Comparison of ENCODE assay signal across 9 mouse cellular contexts in genomic region chr17:35549437-35550142, GRCm38 (mm10). TPM values are rescaled to one million over a fixed set of nuclear protein-coding genes. Genes with fewer than 3 reads are reported as not detected.
DNase-seq lines count a peak whose midpoint lies in the region; ATAC-seq and TF ChIP-seq lines count a peak whose summit lies in the region.
"Had no signal": no experiment of that assay in that cellular context is flagged by ENCODE, and none has a peak within 500 bp of the region (broad histone marks: within the 10 kb centered on the region; RNA-seq: fewer than 3 reads in every experiment).

No protein-coding gene starts in this region.

- no peak for TF ChIP-seq CTCF in Patski (IDR thresholded peaks at IDR 0.05)
- no peak for TF ChIP-seq CTCF in gastrocnemius, adult 2 months (IDR thresholded peaks at IDR 0.05)

- peak overlapping the region; percentile 80 for H3K27ac ChIP-seq in gastrocnemius, adult 2 months
- peak overlapping the region; percentile 87 for H3K27ac ChIP-seq in intestine, embryonic 15.5 days

- intact Hi-C loops in gastrocnemius, adult 2 months (cut with DNase I) = no loop called here

- 0 out of 2 replicates have a peak overlapping the region, but pooled peaks have one; percentile 17 for H3K9ac ChIP-seq in intestine, embryonic 15.5 days

- CTCF ChIA-PET in Patski (lab: Charles Lee) = interaction anchor here (0.8 to 2.0 kb wide), 5 partner anchors 9 to 85 kb away, joined by 3 to 6 read pairs (median 4); no protein-coding TSS in a partner anchor

- H3K36me3 ChIP-seq in intestine, embryonic 15.5 days = no peaks in the 10 kb centered on the region

- H3K27me3 ChIP-seq in Patski = no peaks in the 10 kb centered on the region
- H3K27me3 ChIP-seq in intestine, embryonic 15.5 days (replicated peaks) = no peaks in the 10 kb centered on the region

- in situ Hi-C loops in Patski (cut with MboI; ENCODE audit: low pct_unique_long_range_greater_than_20kb) = no loop called here

- no peaks in the 10 kb centered on the region for H3K9me3 ChIP-seq in intestine, embryonic 15.5 days

- 33% methylated on average over 15 of the region's 15 CpGs for WGBS in intestine, embryonic 15.5 days

- peak; percentile 82 for ATAC-seq in Patski
- ATAC-seq in intestine, embryonic 15.5 days = peak; percentile 76

- peak overlapping the region; percentile 31 for H3K4me2 ChIP-seq in intestine, embryonic 15.5 days (replicated peaks)

- peaks cover 2% of the 10 kb centered on the region; the same call in 1 of the 2 replicates for H3K4me1 ChIP-seq in intestine, embryonic 15.5 days (replicated peaks)

- peak; percentile 83 for DNase-seq in Patski (ENCODE audit: low read depth, low spot score)
- DNase-seq in cerebellum, adult 11 months = peak; percentile 77
- peak; percentile 83 for DNase-seq in gastrocnemius, adult 2 months
- DNase-seq in left cerebral cortex, adult 9 months (ENCODE audit: low spot score in 2 of 2) = peak; percentile 77 to 90
- peak; percentile 92 for DNase-seq in ovary, adult 18-20 months (ENCODE audit: low spot score)
- DNase-seq in urinary bladder, postnatal 4 days (ENCODE audit: low spot score in 2 of 2) = peak; percentile 87 to 89
- DNase-seq in thymus, postnatal 10 days (ENCODE audit: low spot score in 2 of 2) = no peak

- POLR2A ChIA-PET in Patski (lab: Charles Lee) = interaction anchor here (0.9 to 1.0 kb wide), 2 partner anchors 9 to 29 kb away, joined by 3 read pairs; no protein-coding TSS in a partner anchor

- peak overlapping the region; percentile 64 for H3K4me3 ChIP-seq in gastrocnemius, adult 2 months
- H3K4me3 ChIP-seq in intestine, embryonic 15.5 days (replicated peaks) = no peak overlapping the region

RNA-seq across cellular contexts. Expression of gene Cdsn, which starts 2.3 kb away (rescaled TPM):
- polyA plus RNA-seq in Patski (2021) = 8.6 TPM
- not detected for total RNA-seq in gastrocnemius, adult 2 months (2021)
- 0.05 TPM in 1 of 2 replicates, not detected in the other for polyA plus RNA-seq in intestine, embryonic 15.5 days (2015; fragmentation: Nextera tagmentation; extraction: Ambion mirVana)

RNA-seq across cellular contexts. Expression of gene Psors1c2, which starts 16.6 kb away (rescaled TPM):
- polyA plus RNA-seq in Patski (2021) = 0.37 TPM
- not detected for total RNA-seq in gastrocnemius, adult 2 months (2021)
- 0.40 and 0.80 TPM in 2 replicates for polyA plus RNA-seq in intestine, embryonic 15.5 days (2015; fragmentation: Nextera tagmentation; extraction: Ambion mirVana)

RNA-seq across cellular contexts. Expression of gene 2300002M23Rik, which starts 17.7 kb away (rescaled TPM):
- not detected for polyA plus RNA-seq in Patski (2021)
- total RNA-seq in gastrocnemius, adult 2 months (2021) = not detected
- polyA plus RNA-seq in intestine, embryonic 15.5 days (2015; fragmentation: Nextera tagmentation; extraction: Ambion mirVana) = not detected in 2 replicates
- polyA plus RNA-seq: neural tube, embryonic 14.5 days had no signal

RNA-seq across cellular contexts. Expression of gene Cchcr1, which starts 32.7 kb away (rescaled TPM):
- 44.8 TPM for polyA plus RNA-seq in Patski (2021)
- total RNA-seq in gastrocnemius, adult 2 months (2021) = 1 to 10 TPM; 1.7 TPM
- 15.4 and 15.8 TPM in 2 replicates for polyA plus RNA-seq in intestine, embryonic 15.5 days (2015; fragmentation: Nextera tagmentation; extraction: Ambion mirVana)

RNA-seq across cellular contexts. Expression of gene Tcf19, which starts 33.0 kb away (rescaled TPM):
- polyA plus RNA-seq in Patski (2021) = 35.9 TPM
- total RNA-seq in gastrocnemius, adult 2 months (2021) = 1 to 10 TPM in 1 of 2 experiments, under 1 TPM in 1; 0.73 to 1.0 TPM
- 63.6 and 66.4 TPM in 2 replicates for polyA plus RNA-seq in intestine, embryonic 15.5 days (2015; fragmentation: Nextera tagmentation; extraction: Ambion mirVana)

Comparison
In these comparisons a context has a peak if more than half of its experiments do, and no peak if none do; other contexts are left out.
1. DNase-seq: peak in Patski (single experiment), cerebellum, adult 11 months (single experiment), gastrocnemius, adult 2 months (single experiment), left cerebral cortex, adult 9 months (2 of 2), ovary, adult 18-20 months (single experiment) and urinary bladder, postnatal 4 days (2 of 2); none in thymus, postnatal 10 days (0 of 2).